Mouse (Mus musculus) liver, embryonic 18 days (tissue): ENCODE measurements around the gene Mmp7. TPM values are rescaled to one million over a fixed set of nuclear protein-coding genes. Genes with fewer than 3 reads are reported as not detected.

Experiments used
- polyA plus RNA-seq: library from polyadenylated mRNA; depleted of rRNA; stranded (reverse); fragments of >200 nt; gene quantifications from 2 replicates; pipeline ENCODE4 v1.2.3, GENCODE M21; 2012; rRNA removed

The Mmp7 gene
- polyA plus RNA-seq: not detected in 2 replicates

GRCm38 (mm10) chr9:7691790-7692189, at the start of gene Mmp7:
Gene Mmp7, plus strand, starts transcription at chr9:7692090.

Other genes with a start within 250 kb of the Mmp7 start
- gene Mmp3, start 246.3 kb upstream of the Mmp7 start, polyA plus RNA-seq: not detected in 2 replicates
- gene Mmp10, start 189.7 kb upstream of the Mmp7 start, polyA plus RNA-seq: not detected in 2 replicates
- 30.9 and 36.7 TPM in 2 replicates for gene Mmp8, start 133.6 kb upstream of the Mmp7 start, polyA plus RNA-seq
- 0.24 TPM in 2 replicates for gene Mmp27, start 120.7 kb upstream of the Mmp7 start, polyA plus RNA-seq
- 0.01 TPM in 1 of 2 replicates, not detected in the other for gene Mmp20, start 63.9 kb upstream of the Mmp7 start, polyA plus RNA-seq
- 20.2 and 21.8 TPM in 2 replicates for gene Tmem123, start 72.0 kb downstream of the Mmp7 start, polyA plus RNA-seq
- gene Birc2, start 145.0 kb downstream of the Mmp7 start, polyA plus RNA-seq: 12.7 TPM in 2 replicates
- gene Birc3, start 181.1 kb downstream of the Mmp7 start, polyA plus RNA-seq: 14.8 and 15.2 TPM in 2 replicates